Mouse (Mus musculus): ENCODE data around the gene A130010J15Rik. TPM values are rescaled to one million over a fixed set of nuclear protein-coding genes. Genes with fewer than 3 reads are reported as not detected.

A130010J15Rik gene
- total RNA-seq (2012; rRNA removed) (20.8 and 22.4 TPM in 2 replicates), total RNA-seq (2014; rRNA removed) (18.6 and 19.4 TPM in 2 replicates), polyA plus RNA-seq (2012; ENCODE audit: insufficient read length, low read depth) (6.5 and 9.1 TPM in 2 replicates)

DNA sequence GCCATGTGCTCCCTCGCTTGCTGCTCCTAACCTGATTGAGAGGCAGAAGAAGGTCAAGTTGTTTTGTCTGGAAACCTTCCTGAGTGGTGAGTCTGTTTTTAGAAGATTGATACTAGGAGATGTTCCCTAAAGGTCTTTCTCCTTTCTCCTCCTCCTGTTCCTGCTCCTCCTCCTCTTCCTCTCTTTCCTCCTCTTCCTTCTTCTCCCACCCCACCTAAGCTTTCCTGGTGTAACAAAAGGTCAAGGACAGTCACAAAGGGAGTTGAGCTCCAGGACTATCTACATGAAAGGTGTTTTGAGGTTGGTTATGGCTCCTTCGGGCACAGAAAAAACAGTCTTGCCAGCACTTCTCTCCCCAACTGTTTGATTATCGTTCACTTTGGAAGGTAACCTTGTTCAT, at the start of gene A130010J15Rik:
TSS of gene A130010J15Rik (plus strand) at position 301 of the 400 bp plus-strand sequence.
- Histone ChIP-seq H3K27me3 (replicated peaks) (no peaks in the 10 kb centered on the region), H3K79me2 (replicated peaks; ENCODE audit: control insufficient read depth, extremely low read depth, insufficient read depth, poor library complexity, severe bottlenecking) (no peaks in the 10 kb centered on the region; the same call in 1 of the 2 replicates), H3K4me1 (ENCODE audit: control insufficient read depth in 1 of 2, insufficient read depth in 2 of 2) (peaks cover 12 to 14% of the 10 kb centered on the region in 2 experiments), H3K36me3 (replicated peaks in 1 of 2; ENCODE audit: control insufficient read depth in 1 of 2, insufficient read depth in 1 of 2, low read length in 1 of 2) (peaks cover 4 to 14% of the 10 kb centered on the region in 2 experiments), H3K4me2 (ENCODE audit: insufficient read depth, low read depth, poor library complexity, severe bottlenecking) (no peak within 1 kb of the TSS), H3K9ac (ENCODE audit: insufficient read depth, low read depth) (no peak within 1 kb of the TSS), H3K4me3 (replicated peaks in 1 of 3; ENCODE audit: low read depth in 2 of 3, low read length in 2 of 3, poor library complexity in 1 of 3) (no peak within 1 kb of the TSS), H3K9me3 (replicated peaks; ENCODE audit: low read length) (no peaks in the 10 kb centered on the region), H3K27ac (ENCODE audit: insufficient read depth, low read depth) (no peak within 1 kb of the TSS)
- TF ChIP-seq USF1 (IDR thresholded peaks at IDR 0.05; ENCODE audit: low read depth, low read length) (no peak), E2F4 (IDR thresholded peaks at IDR 0.05; ENCODE audit: insufficient replicate concordance, low read depth, low read length) (no peak), SIN3A (IDR thresholded peaks at IDR 0.05; ENCODE audit: low read length) (no peak), MYC (IDR thresholded peaks at IDR 0.05; ENCODE audit: low read depth, low read length) (no peak), CHD1 (IDR thresholded peaks at IDR 0.05; ENCODE audit: low read depth, low read length) (no peak), ELF1 (IDR thresholded peaks at IDR 0.05; ENCODE audit: low read depth, low read length) (no peak), CTCF (conservative IDR thresholded peaks at IDR 0.05 in 1 of 2, IDR thresholded peaks at IDR 0.05 in 1 of 2; ENCODE audit: low read depth in 2 of 2, low read length in 2 of 2) (no peak), ZC3H11A (IDR thresholded peaks at IDR 0.05; ENCODE audit: low read depth, low read length) (no peak), JUND (conservative IDR thresholded peaks at IDR 0.05; ENCODE audit: low read depth, low read length) (no peak), HCFC1 (IDR thresholded peaks at IDR 0.05; ENCODE audit: low read depth, low read length) (no peak), MAX (IDR thresholded peaks at IDR 0.05; ENCODE audit: low read length) (no peak), ETS1 (conservative IDR thresholded peaks at IDR 0.05; ENCODE audit: low read depth, low read length) (no peak), ZMIZ1 (IDR thresholded peaks at IDR 0.05; ENCODE audit: low read depth, low read length) (no peak), NRF1 (IDR thresholded peaks at IDR 0.05; ENCODE audit: low read depth, low read length) (no peak), MXI1 (IDR thresholded peaks at IDR 0.05; ENCODE audit: low read depth, low read length) (no peak), POLR2AphosphoS2 (IDR thresholded peaks at IDR 0.05; ENCODE audit: low read depth, low read length) (no peak), MEF2A (IDR thresholded peaks at IDR 0.05; ENCODE audit: borderline replicate concordance, low read depth, low read length) (no peak), IRF4 (IDR thresholded peaks at IDR 0.05; ENCODE audit: low read depth, low read length) (no peak)
- in situ Hi-C loops (cut with MboI; ENCODE audit: low pct_ligation_motif_present, low pct_unique_long_range_greater_than_20kb, low sequenced_read_pairs) = no loop called here
- DNase-seq (ENCODE audit: extremely low read depth) = no peak
- dilution Hi-C loops (cut with MboI; ENCODE audit: extremely low pct_ligation_motif_present, extremely low pct_unique_long_range_greater_than_20kb, low sequenced_read_pairs) = no loop called here

DNA sequence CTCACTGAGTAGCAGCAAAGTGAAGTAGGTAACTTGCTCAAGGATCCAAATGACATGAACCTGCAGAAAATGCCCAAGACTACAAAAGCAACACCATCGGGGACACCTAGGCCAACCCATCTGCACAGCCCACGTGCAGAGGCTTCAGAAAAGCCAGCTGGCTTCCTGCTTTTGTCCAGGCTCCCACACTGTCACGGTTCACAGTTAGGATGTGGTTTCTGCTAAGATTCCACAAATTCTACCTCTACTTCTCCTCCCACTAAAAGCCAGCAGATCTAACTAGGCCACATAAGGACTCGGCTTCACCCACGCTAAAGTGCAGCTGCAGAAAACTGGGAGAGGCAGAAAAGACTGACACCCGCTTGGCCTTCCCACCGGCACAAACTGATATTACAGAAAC, 45.1 kb upstream of the A130010J15Rik start:
- Histone ChIP-seq H3K4me1 (ENCODE audit: control insufficient read depth in 1 of 2, insufficient read depth in 2 of 2) (peaks cover 0 to 15% of the 10 kb centered on the region in 2 experiments; a peak in 1 of 4 replicates), H3K27ac (ENCODE audit: insufficient read depth, low read depth) (no peak overlapping the region), H3K4me3 (replicated peaks in 1 of 3; ENCODE audit: low read depth in 2 of 3, low read length in 2 of 3, poor library complexity in 1 of 3) (no peak overlapping the region), H3K9ac (ENCODE audit: insufficient read depth, low read depth) (no peak overlapping the region), H3K36me3 (replicated peaks in 1 of 2; ENCODE audit: control insufficient read depth in 1 of 2, insufficient read depth in 1 of 2, low read length in 1 of 2) (peaks cover 74 to 89% of the 10 kb centered on the region in 2 experiments), H3K4me2 (ENCODE audit: insufficient read depth, low read depth, poor library complexity, severe bottlenecking) (no peak overlapping the region), H3K27me3 (replicated peaks) (no peaks in the 10 kb centered on the region), H3K9me3 (replicated peaks; ENCODE audit: low read length) (no peaks in the 10 kb centered on the region), H3K79me2 (replicated peaks; ENCODE audit: control insufficient read depth, extremely low read depth, insufficient read depth, poor library complexity, severe bottlenecking) (peaks cover 22% of the 10 kb centered on the region)
- no peak for TF ChIP-seq KAT2A (IDR thresholded peaks at IDR 0.05; ENCODE audit: insufficient replicate concordance, low read length)
- no peak for TF ChIP-seq HCFC1 (IDR thresholded peaks at IDR 0.05; ENCODE audit: low read depth, low read length)
- TF ChIP-seq MAFK (IDR thresholded peaks at IDR 0.05; ENCODE audit: insufficient replicate concordance, low read length) = no peak
- TF ChIP-seq E2F4 (IDR thresholded peaks at IDR 0.05; ENCODE audit: insufficient replicate concordance, low read depth, low read length) = no peak
- no peak for TF ChIP-seq CHD2 (IDR thresholded peaks at IDR 0.05; ENCODE audit: low read length)
- no peak for TF ChIP-seq NELFE (IDR thresholded peaks at IDR 0.05; ENCODE audit: low read depth, low read length)
- no peak for TF ChIP-seq MXI1 (IDR thresholded peaks at IDR 0.05; ENCODE audit: low read depth, low read length)
- no peak for TF ChIP-seq ZMIZ1 (IDR thresholded peaks at IDR 0.05; ENCODE audit: low read depth, low read length)
- no peak for TF ChIP-seq ETS1 (conservative IDR thresholded peaks at IDR 0.05; ENCODE audit: low read depth, low read length)
- TF ChIP-seq POLR2A (IDR thresholded peaks at IDR 0.05; ENCODE audit: low read depth, low read length) = no peak
- TF ChIP-seq JUN (IDR thresholded peaks at IDR 0.05; ENCODE audit: insufficient read depth, low read depth, low read length) = no peak
- TF ChIP-seq NRF1 (IDR thresholded peaks at IDR 0.05; ENCODE audit: low read depth, low read length) = no peak
- no peak for TF ChIP-seq PAX5 (IDR thresholded peaks at IDR 0.05; ENCODE audit: low read length)
- TF ChIP-seq GABPA (IDR thresholded peaks at IDR 0.05; ENCODE audit: insufficient replicate concordance, low read depth, low read length) = no peak
- TF ChIP-seq CTCF (conservative IDR thresholded peaks at IDR 0.05 in 1 of 2, IDR thresholded peaks at IDR 0.05 in 1 of 2; ENCODE audit: low read depth in 2 of 2, low read length in 2 of 2) = no peak
- TF ChIP-seq MYC (IDR thresholded peaks at IDR 0.05; ENCODE audit: low read depth, low read length) = no peak
- TF ChIP-seq SMC3 (IDR thresholded peaks at IDR 0.05; ENCODE audit: low read depth, low read length) = no peak
- TF ChIP-seq ELF1 (IDR thresholded peaks at IDR 0.05; ENCODE audit: low read depth, low read length) = no peak
- in situ Hi-C loops (cut with MboI; ENCODE audit: low pct_ligation_motif_present, low pct_unique_long_range_greater_than_20kb, low sequenced_read_pairs) (loop anchor here (25.0 kb wide), 1 partner anchor 360 kb away; the partner anchor contains the start of gene Hhat), dilution Hi-C loops (cut with MboI; ENCODE audit: extremely low pct_ligation_motif_present, extremely low pct_unique_long_range_greater_than_20kb, low sequenced_read_pairs) (no loop called here)
- no peak for DNase-seq (ENCODE audit: extremely low read depth)

All from CH12.LX (cell line).